Mouse (Mus musculus) right cerebral cortex, postnatal 36 days (tissue): ENCODE results near the gene Epb41l4b.

ENCODE experiments used
- DNase-seq, 2 experiments: peaks; one replicate each; pipeline ENCODE4 v3.0.0; 2022; ENCODE audit warnings: low spot score in 2 of 2, mixed read lengths in 1 of 2

Epb41l4b gene

DNA sequence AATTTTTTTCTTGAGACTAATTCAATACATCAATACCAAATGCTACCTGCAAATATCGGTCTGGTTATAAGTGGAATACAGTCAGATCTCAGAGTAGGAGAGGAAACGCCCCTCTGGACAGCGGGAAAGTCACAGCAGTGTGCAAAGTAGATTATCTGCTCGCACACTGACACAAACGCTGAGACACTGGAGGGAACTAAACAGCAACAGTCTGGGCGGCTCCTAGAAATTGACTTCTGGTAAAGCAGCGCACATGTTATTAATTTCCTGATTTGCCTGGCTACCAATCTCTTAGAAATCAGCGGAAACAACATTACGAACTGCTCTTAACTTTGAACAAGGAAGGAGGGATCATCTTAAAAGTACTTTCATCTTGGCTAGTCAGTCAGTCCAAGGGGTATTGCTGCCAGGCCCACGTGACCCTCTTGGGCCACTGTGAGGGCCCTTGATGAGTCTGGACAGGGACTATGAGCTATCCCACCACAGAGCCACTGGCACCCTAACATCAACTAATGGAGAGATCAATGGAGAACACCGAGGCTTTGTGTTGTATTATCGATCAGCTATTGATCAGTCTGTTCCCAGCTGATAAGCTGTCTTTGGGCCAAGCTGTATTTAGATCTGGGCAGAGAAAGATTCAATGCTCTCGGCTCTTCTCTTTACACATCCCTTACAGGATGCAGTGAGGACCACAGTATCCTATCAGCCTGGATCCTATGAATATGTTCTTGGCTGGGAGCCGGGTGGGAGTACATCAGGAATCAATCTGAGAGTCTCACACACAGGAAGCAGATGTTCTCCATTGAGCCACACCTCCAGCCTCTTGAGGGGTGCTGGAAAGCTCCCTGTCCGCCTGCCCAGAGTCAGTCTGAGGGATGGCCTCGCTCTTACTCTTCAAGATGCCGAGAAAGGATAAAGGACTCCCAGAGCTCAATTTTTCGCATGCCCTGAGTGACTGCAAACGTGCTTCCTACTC lies 28.3 kb downstream of the Epb41l4b start:
- no peak for DNase-seq

DNA sequence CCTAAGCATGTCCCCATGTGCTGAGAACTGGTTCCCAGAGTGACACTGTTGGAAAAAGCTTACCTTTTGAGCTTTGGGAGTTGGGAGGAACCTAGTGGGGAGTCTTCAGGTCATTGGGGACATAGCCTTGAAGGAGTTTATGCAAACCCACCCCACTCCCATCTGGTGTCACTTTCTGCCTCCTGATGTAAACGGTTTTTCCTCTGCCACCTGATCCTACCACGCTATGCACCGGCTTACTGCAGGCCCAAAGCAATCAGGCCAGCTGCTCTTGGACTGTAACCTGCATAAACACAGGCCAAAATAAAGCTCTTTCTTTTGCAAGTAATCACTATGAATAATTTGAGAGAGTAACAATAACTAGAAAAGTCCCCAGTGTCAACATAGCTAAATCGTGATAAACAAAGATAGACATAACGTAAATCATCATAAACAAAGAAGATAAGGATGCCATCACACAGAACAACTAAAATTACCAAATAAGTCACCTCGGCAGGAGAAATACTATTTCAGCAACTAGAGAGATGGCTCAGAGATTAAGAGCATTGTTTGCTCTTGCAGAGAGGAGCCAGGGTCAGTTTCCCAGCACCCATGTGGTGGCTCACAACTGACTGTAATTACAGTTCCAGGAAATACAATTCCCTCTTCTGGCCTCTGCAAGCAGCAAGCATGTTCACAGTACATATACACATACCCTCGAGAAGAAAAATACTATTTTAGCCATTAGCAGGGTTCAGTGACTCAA lies 29.6 kb downstream of the Epb41l4b start:
- DNase-seq, result no peak

DNA sequence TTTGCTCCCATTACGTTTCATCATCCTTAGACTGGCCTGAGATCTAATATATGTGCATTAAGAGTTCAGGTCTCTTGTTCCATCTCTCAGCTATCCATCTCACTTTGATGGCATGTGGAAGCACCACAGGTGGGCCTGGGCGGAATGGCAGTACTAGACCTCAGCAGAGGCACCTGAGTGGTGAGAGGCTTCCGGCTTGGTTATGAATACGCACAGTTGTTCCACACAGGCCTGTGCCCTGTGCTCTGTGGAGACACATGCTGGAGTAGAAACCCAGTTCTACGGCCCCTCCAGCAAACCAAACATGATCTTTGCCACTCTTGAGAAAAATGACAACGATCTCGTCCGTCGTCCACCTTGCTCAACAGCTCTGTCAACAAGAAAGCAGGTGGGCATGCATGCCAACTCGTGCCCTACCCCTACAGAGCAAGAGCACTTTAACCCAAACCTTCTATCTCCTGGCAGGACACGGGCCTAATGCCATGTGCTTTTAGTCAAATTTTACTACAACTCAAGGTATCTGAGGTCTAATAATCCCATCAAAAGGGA lies 31.2 kb downstream of the Epb41l4b start:
- DNase-seq, result no peak

DNA sequence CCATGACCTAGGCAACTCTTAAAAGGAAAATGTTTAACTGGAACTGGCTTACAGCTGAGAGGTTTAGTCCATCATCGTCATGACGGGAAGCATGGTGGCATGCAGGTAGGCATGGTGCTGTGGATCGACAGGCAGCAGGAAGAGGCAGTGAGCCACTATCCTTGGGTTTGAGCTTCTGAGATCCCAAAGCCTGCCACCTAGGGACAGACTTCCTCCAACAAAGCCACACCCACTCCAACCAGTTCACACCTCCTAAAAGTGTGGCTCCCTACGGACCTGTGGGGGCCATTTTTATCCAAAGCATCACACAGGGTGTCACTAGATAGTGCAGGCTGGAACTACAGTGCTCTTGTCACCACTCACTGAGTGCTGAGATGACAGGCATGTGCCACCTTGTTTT lies 31.8 kb downstream of the Epb41l4b start:
- DNase-seq, result no peak

DNA sequence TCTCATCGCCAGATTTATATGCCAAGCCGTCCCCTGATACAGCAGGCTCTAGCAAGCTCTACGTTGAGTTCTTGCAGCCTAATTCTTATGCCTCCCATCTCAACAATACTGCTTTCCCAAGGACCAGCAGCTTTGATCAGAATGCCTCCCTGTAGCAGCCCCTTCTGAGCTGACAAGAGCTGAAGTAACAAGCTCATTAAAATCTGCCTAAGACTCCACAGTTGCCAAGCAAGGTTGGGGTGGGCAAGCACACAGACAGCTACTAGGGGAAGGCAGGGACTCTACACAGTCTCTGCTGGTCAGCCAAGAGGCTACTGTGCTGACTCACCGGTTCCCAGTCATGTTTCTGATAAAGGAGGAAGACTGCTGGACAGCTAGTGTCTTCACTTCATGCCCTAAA lies 33.7 kb downstream of the Epb41l4b start:
- DNase-seq, result no peak

DNA sequence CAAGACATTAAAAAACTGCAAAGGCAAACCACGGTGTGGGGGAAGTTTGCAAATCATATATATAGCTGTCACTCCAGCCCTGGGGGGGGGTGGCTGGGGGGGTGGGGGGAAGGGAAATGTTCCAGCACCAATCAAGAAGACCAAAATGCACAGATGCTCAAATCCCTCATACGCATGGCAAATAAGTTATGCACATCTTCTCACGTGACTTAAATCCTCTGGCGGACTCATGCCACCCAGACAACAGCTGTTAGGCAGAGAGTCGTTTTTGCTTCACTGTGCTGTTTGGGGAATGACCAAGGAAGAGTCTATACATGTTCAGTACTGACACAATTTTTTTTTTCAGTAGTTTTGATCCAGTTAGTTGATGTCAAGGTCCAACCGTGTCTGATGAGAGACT lies 37.9 kb downstream of the Epb41l4b start:
- no peak for DNase-seq

DNA sequence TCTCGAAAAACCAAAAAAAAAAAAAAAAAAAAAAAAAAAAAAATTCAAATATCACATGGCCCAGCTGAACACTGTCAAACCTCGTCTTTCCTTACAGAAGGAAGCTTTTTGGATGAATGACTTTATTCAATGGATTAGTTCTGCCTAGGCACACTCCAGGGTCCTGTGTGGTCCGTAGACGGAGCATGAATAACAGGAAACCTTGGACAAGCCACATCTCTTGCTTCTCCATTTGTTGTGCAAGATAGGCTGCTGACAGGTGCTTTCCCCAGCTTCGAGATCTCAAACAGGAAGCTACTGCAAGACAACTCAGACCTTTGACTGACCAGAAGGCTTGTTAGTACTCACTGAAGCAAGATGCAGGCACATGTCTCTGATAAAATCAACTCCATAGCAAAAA lies 39.4 kb downstream of the Epb41l4b start:
- DNase-seq, result no peak

DNA sequence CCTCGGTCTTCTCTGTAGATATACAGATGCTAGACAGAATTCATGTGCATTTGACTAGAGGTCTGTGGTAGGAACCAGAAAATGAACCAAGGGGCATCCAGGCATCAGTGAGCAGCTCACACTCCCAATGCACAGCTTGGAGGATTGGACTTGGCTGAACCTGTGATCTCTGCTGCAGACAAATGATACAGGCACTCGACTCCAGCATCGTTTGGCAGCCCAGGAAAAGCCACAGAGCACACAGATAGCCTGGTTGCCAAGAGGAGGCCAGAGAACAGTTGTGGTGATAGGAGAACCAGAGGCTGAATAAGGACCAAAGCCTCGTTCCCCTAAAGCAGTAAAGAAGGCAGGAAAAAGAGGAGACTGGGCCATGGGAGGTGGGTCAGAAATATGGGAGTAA lies 42.1 kb downstream of the Epb41l4b start:
- DNase-seq, result no peak

DNA sequence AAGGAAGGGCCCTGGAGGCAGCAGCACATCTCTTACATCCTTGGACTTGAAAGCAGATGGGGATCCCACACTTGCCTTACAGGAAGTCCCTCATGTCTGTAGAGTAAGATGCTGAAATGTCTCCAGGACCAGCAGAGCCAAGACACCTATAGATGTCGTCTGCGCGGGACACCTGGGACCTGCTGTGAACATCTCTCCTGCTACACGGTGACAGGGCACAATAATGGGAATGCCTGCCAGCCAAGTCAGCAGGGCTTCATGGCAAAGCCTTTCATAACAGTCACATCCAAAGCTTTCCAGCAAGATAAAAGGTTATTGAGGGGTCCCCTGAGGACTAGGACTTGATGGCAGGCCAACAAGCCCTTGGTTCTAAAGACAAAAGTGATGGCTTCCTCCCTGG lies 45.8 kb downstream of the Epb41l4b start:
- no peak for DNase-seq

DNA sequence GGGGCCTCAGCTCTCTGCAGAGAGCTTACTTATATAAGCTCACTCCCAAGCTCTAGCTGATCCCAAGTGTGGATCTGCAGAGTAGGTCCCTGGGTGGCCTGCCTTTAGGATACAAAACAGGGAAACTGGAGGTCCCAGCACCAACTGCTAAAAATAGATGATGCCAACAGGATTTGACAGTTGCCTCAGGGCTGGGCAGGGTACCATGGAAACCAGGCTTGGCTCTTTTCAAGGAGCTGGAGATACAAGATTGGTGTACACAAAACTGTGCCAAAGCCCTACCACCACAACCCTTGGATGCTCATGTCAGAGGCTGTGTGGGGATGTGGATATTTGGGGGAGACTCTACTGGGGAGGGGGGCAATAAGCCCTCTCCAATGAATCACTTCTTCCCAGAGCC lies 47.7 kb downstream of the Epb41l4b start:
- no peak for DNase-seq

DNA sequence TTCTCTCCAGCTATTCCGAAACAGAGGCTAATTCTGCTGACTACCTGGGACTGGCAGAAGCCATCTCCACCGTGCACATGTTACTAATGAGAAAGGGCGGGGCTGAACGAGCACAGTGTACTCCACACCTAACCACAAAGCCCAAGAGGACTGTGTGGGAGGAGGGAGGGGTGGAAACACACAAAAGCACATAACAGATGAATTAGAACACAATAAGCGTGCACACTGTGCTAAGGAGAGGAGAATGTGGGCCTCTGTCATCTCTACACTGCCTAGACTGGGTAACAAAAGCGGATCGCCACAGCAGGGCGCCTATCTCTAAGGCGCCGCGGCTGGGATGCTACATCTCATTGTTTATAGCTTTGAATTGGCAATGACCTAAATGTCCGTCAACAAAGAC lies 51.9 kb downstream of the Epb41l4b start:
- DNase-seq, result no peak

DNA sequence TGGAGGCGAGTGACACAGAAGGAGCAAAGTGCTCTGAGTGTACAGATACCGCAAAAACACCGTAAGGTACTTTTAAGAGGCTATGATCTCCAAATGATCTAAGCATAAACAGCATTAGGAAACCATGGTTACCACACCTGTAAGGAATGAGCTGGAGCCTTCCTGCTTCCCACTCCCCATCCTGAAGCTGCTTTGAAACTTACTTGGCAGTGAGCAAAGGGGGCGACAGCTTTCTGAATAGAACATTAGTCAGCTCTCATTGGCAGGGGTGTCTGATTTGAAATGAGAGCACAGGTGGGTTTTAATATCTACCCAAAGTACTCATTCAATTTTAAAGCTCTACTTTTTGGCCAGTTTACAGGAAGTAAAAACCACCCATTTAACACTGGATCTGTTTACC lies 54.9 kb downstream of the Epb41l4b start:
- no peak for DNase-seq

DNA sequence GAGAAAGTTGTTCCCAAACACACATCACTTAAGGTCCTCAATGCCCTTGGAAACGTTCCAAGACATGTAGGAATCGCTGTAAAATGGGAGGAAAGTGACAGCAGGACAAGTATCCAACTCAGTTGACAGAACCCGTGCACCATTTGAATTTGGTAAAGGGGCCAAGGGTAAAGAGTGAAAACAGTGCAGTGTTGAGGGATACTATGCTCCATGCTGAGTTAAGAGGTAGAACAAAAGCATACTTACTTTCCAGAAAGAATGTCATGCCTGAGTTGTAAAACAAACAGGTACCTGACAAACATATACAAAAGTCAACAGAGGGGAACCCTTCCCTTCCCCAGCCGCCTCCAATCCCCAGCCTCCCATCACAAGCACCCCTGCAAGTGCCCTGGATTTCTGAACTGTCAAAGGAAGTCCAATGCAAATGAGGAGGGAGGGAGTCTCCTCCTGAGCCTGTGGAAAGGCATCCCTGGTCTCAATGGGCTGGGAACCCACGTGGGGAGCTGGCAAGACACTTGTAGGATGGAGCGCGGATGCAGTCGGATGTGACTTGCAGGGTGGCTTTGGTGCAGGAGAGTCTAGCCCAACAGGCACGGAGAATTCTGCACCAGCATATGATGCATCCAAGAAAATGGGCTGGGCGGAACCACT lies 57.4 kb downstream of the Epb41l4b start:
- DNase-seq, result no peak

DNA sequence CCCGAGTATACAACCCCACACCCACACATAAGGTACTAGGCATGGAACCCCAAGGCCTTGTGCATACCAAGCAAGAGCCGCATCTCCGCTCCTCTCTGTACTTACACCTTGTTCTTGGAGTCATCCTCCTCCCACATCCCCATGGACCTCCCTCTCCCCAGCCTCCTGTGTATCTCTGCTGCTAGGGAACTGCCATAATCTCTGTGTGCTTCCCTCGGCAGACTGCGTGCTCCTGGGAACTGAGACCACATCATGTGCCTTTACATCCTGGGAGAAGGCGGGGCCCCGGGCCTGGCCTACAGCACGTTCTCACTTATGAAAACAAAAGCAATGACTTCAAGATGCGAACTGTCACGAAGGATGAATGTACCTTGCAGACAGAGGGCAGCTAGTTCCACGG lies 59.6 kb downstream of the Epb41l4b start:
- DNase-seq, result no peak

DNA sequence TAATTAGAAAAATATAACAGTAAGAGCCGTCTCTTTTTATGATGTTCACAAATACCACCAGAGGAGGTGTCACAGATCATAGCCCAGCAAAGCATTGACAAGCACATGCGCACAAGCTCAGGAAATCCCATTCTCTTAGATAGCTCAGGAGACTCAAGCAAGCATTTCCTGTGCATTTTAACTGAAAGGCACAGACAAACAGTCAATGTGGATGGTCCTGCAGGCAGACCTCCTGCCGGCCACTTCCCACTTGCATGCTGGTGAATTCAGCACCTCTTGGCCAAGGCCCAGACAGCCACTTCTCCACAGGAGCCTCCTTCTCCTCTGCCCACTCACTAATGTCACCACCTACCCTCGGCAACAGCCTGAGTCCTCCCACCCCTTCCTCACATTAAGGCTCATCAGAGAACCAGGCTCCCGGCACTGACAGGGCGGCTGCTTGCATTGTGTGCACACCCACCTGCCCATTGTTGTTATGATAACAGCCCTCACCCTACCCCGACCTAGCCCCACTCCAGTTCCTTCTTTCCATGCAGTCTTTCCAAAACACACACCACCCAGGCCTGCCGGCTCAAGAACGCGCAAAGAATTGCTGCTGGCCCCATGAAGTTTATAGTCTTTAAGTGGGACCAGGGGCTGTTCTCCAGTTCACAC lies 60.3 kb downstream of the Epb41l4b start:
- no peak for DNase-seq

DNA sequence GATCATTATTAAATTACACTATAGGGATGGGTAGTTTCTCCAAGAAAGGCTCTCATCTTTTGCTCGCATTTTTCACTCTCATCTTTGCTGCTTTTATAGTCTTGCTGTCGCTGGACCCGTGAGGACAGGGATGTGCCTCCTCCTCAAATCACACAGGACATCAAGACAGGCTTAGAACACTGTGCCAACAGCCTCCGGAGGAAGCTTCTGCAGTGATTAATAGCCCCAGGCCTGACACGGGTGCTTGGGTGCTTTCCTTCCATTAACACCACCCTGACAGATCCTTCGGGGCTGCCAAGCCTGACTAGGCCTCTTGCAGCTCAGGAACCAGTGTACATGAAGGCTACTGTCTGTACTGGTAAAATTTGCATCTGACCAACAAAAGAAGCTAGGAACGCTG lies 61.8 kb downstream of the Epb41l4b start:
- DNase-seq, result no peak

DNA sequence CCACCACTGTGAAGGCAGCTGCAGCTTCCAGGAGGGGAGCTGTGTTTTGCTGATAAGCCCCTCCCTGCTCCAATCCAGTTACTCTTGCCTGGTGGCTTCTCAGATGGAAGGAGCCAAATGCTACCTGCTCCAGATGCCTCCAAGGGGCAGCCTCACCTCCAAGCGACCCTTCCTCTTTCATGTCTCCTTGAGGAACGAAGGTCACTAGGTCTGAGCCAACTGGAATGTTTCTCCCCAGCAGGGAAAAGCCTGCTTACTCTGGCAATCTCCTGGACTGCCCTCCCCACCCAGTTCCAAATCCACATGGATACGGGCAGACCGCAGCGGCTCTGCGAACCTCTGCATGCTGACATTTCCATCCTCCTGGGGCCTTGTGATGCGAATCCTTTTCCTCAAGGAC lies 69.4 kb downstream of the Epb41l4b start:
- no peak for DNase-seq

DNA sequence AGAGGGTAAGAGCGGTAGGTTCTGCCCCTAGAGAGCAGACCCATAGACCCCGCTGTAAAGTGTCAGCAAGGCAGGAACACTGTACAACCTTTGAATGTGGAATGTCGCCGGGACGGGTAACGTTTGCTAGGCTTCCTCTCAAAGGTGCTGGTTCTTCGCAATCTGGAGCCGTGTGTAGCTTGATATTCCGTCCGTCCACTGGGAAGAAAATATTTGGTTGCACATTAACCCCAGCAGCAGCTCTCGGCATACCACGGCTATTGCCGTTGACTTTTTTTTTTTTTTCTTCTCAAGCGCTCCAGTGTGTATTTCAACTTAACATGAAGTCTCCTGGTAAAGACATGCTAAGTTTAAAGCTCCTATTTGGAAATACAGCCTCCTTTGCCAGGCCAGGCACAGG lies 70.1 kb downstream of the Epb41l4b start:
- no peak for DNase-seq

DNA sequence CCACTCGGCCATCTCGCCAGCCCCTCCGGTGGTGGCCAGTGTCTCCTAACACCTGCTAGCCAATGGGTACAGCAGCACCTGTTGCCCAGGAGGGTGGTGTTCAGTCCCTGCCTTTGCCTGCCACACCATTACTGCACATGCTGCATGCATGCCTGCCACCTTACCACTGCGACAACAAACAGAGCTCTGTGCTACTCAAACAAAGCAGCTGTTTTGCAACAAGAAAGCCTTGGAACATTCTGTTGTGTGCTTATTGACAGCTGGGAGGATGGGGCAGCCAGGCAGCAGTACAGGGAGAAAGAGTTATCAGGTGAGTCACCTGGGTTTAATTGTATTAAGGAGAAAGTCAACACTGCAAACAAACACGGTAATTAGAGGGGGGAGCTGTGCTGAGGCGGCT lies 72.6 kb downstream of the Epb41l4b start:
- DNase-seq, result no peak

DNA sequence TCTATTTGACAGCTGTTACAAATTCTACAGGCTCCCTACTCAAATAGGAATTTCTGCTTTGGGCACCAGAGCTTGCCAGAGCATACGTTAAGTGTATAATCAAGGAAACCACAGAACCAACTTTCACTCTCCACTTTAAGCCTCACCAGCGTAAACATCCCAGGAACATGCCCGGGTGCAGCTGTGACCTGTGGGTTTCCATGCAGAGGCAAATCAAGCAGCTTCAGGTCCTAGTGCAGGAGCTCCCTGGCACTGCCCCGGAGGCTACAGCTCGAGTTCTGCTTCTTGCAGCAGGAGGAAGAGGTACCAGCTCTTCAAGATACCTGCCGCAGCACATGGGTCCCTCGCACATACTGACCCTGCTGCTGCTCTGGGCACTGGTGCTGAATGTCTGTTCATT lies 74.8 kb downstream of the Epb41l4b start:
- no peak for DNase-seq

DNA sequence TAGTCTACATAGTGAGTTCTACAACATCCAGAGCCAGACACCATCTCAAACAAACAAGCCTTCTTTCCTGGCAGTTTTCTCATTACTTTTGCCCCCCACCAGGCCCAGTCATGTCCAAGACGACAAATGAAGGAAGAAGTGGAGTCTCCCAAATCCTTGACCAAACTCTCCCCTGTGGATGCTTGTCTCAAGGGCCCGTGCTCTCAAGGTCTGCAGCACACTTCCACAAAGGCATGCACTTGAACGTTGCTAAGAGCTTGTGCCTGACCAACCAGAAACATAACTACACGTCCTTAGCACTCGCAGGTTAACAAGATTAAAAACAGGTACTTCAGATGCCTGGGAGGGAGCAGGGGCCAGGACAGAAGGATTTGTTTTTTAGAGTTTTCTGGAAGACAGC lies 75.4 kb downstream of the Epb41l4b start:
- no peak for DNase-seq

DNA sequence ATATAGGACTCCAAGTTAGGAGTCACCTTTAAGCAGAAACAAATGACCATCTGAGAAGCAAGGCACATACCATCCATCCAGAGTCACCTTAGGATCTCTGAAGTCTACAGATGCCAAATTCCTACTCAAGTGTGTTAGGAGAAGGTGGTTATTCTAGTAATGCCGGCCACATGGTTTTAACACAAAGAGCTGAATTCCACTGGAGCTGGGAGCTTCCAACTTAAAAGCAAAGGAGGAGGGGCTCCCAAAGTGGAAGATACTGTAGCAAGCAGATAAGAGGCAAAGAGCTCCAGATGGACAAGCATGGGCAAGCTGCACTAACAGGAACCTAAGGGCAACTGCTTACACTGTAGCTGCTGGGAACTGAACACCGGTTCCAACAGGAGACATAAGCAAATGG lies 76.3 kb downstream of the Epb41l4b start:
- DNase-seq, result no peak
